Mouse (Mus musculus) testis, adult 2 months (tissue): ENCODE results near the gene Ifnar1.

Experiments
- CTCF ChIP-seq: fragments of 200-500 bp; IDR thresholded peaks from 2 replicates; pipeline ENCODE4 v1.5.1; 2012; ENCODE audit warnings: low read depth, mild to moderate bottlenecking, inconsistent platforms, low read length, moderate library complexity; ENCODE audit not compliant: control insufficient read depth, insufficient read depth, insufficient replicate concordance
- POLR2A ChIP-seq: fragments of 200-500 bp; IDR thresholded peaks from 2 replicates; pipeline ENCODE4 v1.6.1; 2012; ENCODE audit warnings: low read depth, mild to moderate bottlenecking, inconsistent platforms, low read length, moderate library complexity; ENCODE audit not compliant: control insufficient read depth

DNA sequence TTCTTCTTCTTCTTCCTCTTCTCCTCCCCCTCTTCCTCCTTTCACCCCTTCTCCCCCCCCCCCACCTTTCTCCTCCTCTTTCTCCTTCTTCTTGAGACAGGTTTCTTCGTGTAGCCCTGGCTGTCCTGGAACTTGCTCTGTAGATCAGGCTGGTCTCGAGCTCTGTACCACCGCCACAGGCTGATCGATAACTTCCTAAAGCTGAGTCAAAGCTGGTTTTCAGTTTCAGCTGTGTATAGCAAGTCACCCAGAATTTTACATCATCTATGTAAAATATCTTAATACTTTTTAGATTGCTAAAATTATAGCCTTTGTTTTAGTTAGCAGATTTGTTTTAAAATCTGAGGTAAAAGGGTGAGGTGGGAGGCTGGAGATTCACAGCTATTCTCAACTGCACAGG, 40.2 kb upstream of the Ifnar1 start:
- TF ChIP-seq CTCF (no peak), POLR2A (no peak)
